19 mouse cellular contexts compared by ENCODE assay signal in genomic region chr6:146120172-146120571, GRCm38 (mm10).
DNase-seq lines count a peak whose midpoint lies in the region; ATAC-seq and TF ChIP-seq lines count a peak whose summit lies in the region.
"Had no signal": no experiment of that assay in that cellular context is flagged by ENCODE, and none has a peak within 500 bp of the region (broad histone marks: within the 10 kb centered on the region; RNA-seq: fewer than 3 reads in every experiment).

No protein-coding gene starts in this region.

- dilution Hi-C loops in CH12.LX (cut with MboI; ENCODE audit: extremely low pct_ligation_motif_present, extremely low pct_unique_long_range_greater_than_20kb, low sequenced_read_pairs) = no loop called here

- H3K36me3 ChIP-seq in liver, embryonic 11.5 days (ENCODE audit: control insufficient read depth, insufficient read depth, low read length) = no peaks in the 10 kb centered on the region
- H3K36me3 ChIP-seq in liver, embryonic 12.5 days = no peaks in the 10 kb centered on the region
- H3K36me3 ChIP-seq in CH12.LX (replicated peaks in 1 of 2; ENCODE audit: control insufficient read depth in 1 of 2, insufficient read depth in 1 of 2, low read length in 1 of 2) = no peaks in the 10 kb centered on the region
- H3K36me3 ChIP-seq in kidney, embryonic 14.5 days (ENCODE audit: control insufficient read depth, insufficient read depth, low read length) = no peaks in the 10 kb centered on the region
- H3K36me3 ChIP-seq: embryonic facial prominence, embryonic 15.5 days; hindbrain, embryonic 10.5 days; limb, embryonic 13.5 days had no signal

- no peak for TF ChIP-seq EP300 in CH12.LX (IDR thresholded peaks at IDR 0.05; ENCODE audit: low read length)

- no peak overlapping the region for H3K27ac ChIP-seq in liver, embryonic 11.5 days (ENCODE audit: low read depth, low read length)
- H3K27ac ChIP-seq in liver, embryonic 12.5 days = no peak overlapping the region
- H3K27ac ChIP-seq in CH12.LX (ENCODE audit: insufficient read depth, low read depth) = no peak overlapping the region
- no peak overlapping the region for H3K27ac ChIP-seq in kidney, embryonic 14.5 days (ENCODE audit: low read depth, low read length)
- H3K27ac ChIP-seq: embryonic facial prominence, embryonic 15.5 days; hindbrain, embryonic 10.5 days; kidney, postnatal 0 days; limb, embryonic 13.5 days had no signal

- 44% methylated on average over 6 of the region's 6 CpGs for WGBS in liver, embryonic 11.5 days
- WGBS in liver, embryonic 12.5 days (ENCODE audit: insufficient replicate concordance) = 25% methylated on average over 6 of the region's 6 CpGs
- 90% methylated on average over 6 of the region's 6 CpGs for WGBS in kidney, embryonic 14.5 days

- H3K9me3 ChIP-seq in liver, embryonic 11.5 days (ENCODE audit: control insufficient read depth, low read length) = no peaks in the 10 kb centered on the region
- H3K9me3 ChIP-seq in liver, embryonic 12.5 days (replicated peaks) = no peaks in the 10 kb centered on the region
- H3K9me3 ChIP-seq in CH12.LX (replicated peaks; ENCODE audit: low read length) = no peaks in the 10 kb centered on the region
- no peaks in the 10 kb centered on the region for H3K9me3 ChIP-seq in kidney, embryonic 14.5 days (ENCODE audit: control insufficient read depth, low read length)
- H3K9me3 ChIP-seq: embryonic facial prominence, embryonic 15.5 days; hindbrain, embryonic 10.5 days; limb, embryonic 13.5 days had no signal

- no peak for TF ChIP-seq RAD21 in CH12.LX (IDR thresholded peaks at IDR 0.05; ENCODE audit: low read depth, low read length)

- no peak for TF ChIP-seq POLR2A in CH12.LX (IDR thresholded peaks at IDR 0.05; ENCODE audit: low read depth, low read length)

- no peaks in the 10 kb centered on the region for H3K79me2 ChIP-seq in CH12.LX (replicated peaks; ENCODE audit: control insufficient read depth, extremely low read depth, insufficient read depth, poor library complexity, severe bottlenecking)

- H3K9ac ChIP-seq in liver, embryonic 11.5 days (ENCODE audit: low read depth, low read length) = no peak overlapping the region
- no peak overlapping the region for H3K9ac ChIP-seq in liver, embryonic 12.5 days
- no peak overlapping the region for H3K9ac ChIP-seq in CH12.LX (ENCODE audit: insufficient read depth, low read depth)
- no peak overlapping the region for H3K9ac ChIP-seq in kidney, embryonic 14.5 days (ENCODE audit: low read depth, low read length)
- H3K9ac ChIP-seq: embryonic facial prominence, embryonic 15.5 days; limb, embryonic 13.5 days had no signal

- no peaks in the 10 kb centered on the region for H3K27me3 ChIP-seq in liver, embryonic 11.5 days (replicated peaks; ENCODE audit: control insufficient read depth, insufficient read depth, low read length)
- no peaks in the 10 kb centered on the region for H3K27me3 ChIP-seq in liver, embryonic 12.5 days (replicated peaks)
- H3K27me3 ChIP-seq in CH12.LX (replicated peaks) = no peaks in the 10 kb centered on the region
- no peaks in the 10 kb centered on the region for H3K27me3 ChIP-seq in kidney, embryonic 14.5 days (ENCODE audit: control insufficient read depth, insufficient read depth, low read length)
- H3K27me3 ChIP-seq: embryonic facial prominence, embryonic 15.5 days; limb, embryonic 13.5 days had no signal

- in situ Hi-C loops in CH12.LX (cut with MboI; ENCODE audit: low pct_ligation_motif_present, low pct_unique_long_range_greater_than_20kb, low sequenced_read_pairs) = no loop called here

- DNase-seq in liver, embryonic 11.5 days (ENCODE audit: low spot score) = peak; percentile 24
- peak; percentile 24 for DNase-seq in CH12.LX (ENCODE audit: extremely low read depth)
- no peak for DNase-seq in MN1 (ENCODE audit: low spot score)
- DNase-seq in embryo, embryonic 10 days (ENCODE audit: low spot score) = no peak
- DNase-seq: adrenal gland, adult 8-10 months; cerebellum, postnatal 25 days; gastrocnemius, postnatal 10 days; right cerebral cortex, postnatal 4 days had no signal

- H3K4me1 ChIP-seq in liver, embryonic 11.5 days (replicated peaks; ENCODE audit: control insufficient read depth, insufficient read depth, low read length) = no peaks in the 10 kb centered on the region
- no peaks in the 10 kb centered on the region for H3K4me1 ChIP-seq in liver, embryonic 12.5 days
- H3K4me1 ChIP-seq in CH12.LX (ENCODE audit: control insufficient read depth in 1 of 2, insufficient read depth in 2 of 2) = peaks cover 0 to 6% of the 10 kb centered on the region in 2 experiments; a peak in 2 of 4 replicates
- no peaks in the 10 kb centered on the region for H3K4me1 ChIP-seq in kidney, embryonic 14.5 days (ENCODE audit: control insufficient read depth, insufficient read depth, low read length)
- H3K4me1 ChIP-seq: embryonic facial prominence, embryonic 15.5 days; limb, embryonic 13.5 days had no signal

- no peak overlapping the region for H3K4me3 ChIP-seq in liver, embryonic 11.5 days (ENCODE audit: low read depth, low read length)
- H3K4me3 ChIP-seq in liver, embryonic 12.5 days = no peak overlapping the region
- no peak overlapping the region for H3K4me3 ChIP-seq in CH12.LX (replicated peaks in 1 of 3; ENCODE audit: low read depth in 2 of 3, low read length in 2 of 3, poor library complexity in 1 of 3)
- H3K4me3 ChIP-seq in kidney, embryonic 14.5 days (ENCODE audit: low read length) = no peak overlapping the region
- H3K4me3 ChIP-seq: embryonic facial prominence, embryonic 15.5 days; hindbrain, embryonic 10.5 days; limb, embryonic 13.5 days had no signal

- 0 out of 2 replicates have a peak, but pooled peaks have one; percentile 29 for ATAC-seq in liver, embryonic 11.5 days (replicated peaks; ENCODE audit: low FRiP score)
- no peak for ATAC-seq in liver, embryonic 12.5 days
- 0 out of 2 replicates have a peak, but pooled peaks have one; percentile 33 for ATAC-seq in erythroid progenitor cell, adult 5-6 weeks (replicated peaks; ENCODE audit: low FRiP score, poor library complexity, severe bottlenecking)
- peak; percentile 92 for ATAC-seq in megakaryocyte-erythroid progenitor cell, adult 5-6 weeks (replicated peaks; ENCODE audit: low FRiP score, low TSS enrichment, poor library complexity, severe bottlenecking)
- no peak for ATAC-seq in kidney, embryonic 14.5 days (ENCODE audit: low FRiP score, low TSS enrichment)
- ATAC-seq: forebrain, embryonic 14.5 days; lung, postnatal 0 days had no signal

- no peak for TF ChIP-seq CTCF in CH12.LX (conservative IDR thresholded peaks at IDR 0.05 in 1 of 2, IDR thresholded peaks at IDR 0.05 in 1 of 2; ENCODE audit: low read depth in 2 of 2, low read length in 2 of 2)

- no peak overlapping the region for H3K4me2 ChIP-seq in liver, embryonic 11.5 days
- no peak overlapping the region for H3K4me2 ChIP-seq in liver, embryonic 12.5 days
- no peak overlapping the region for H3K4me2 ChIP-seq in CH12.LX (ENCODE audit: insufficient read depth, low read depth, poor library complexity, severe bottlenecking)
- H3K4me2 ChIP-seq in kidney, embryonic 14.5 days (replicated peaks; ENCODE audit: low read depth, low read length) = no peak overlapping the region
- H3K4me2 ChIP-seq: embryonic facial prominence, embryonic 15.5 days; heart, embryonic 11.5 days; limb, embryonic 13.5 days had no signal

TF ChIP-seq in CH12.LX, 34 proteins besides CTCF, POLR2A, EP300 and RAD21:
- peak; percentile 51; the same call in 1 of the 2 replicates for TF ChIP-seq BHLHE40 (IDR thresholded peaks at IDR 0.05; ENCODE audit: low read depth, low read length)
- peak; percentile 59; the same call in 1 of the 2 replicates for TF ChIP-seq MAX (IDR thresholded peaks at IDR 0.05; ENCODE audit: low read length)
- peak; percentile 13; the same call in 1 of the 2 replicates for TF ChIP-seq ETS1 (conservative IDR thresholded peaks at IDR 0.05; ENCODE audit: low read depth, low read length)
- no peak for TF ChIP-seq ZC3H11A (IDR thresholded peaks at IDR 0.05; ENCODE audit: low read depth, low read length)

Comparison
In these comparisons a context has a peak if more than half of its experiments do, and no peak if none do; other contexts are left out.
1. ATAC-seq: peak in liver, embryonic 11.5 days (single experiment), erythroid progenitor cell, adult 5-6 weeks (single experiment) and megakaryocyte-erythroid progenitor cell, adult 5-6 weeks (single experiment); none in liver, embryonic 12.5 days (single experiment) and kidney, embryonic 14.5 days (single experiment).
2. DNase-seq: peak in liver, embryonic 11.5 days (single experiment) and CH12.LX (single experiment); none in MN1 (single experiment) and embryo, embryonic 10 days (single experiment).